Mouse (Mus musculus): ENCODE results near the gene Hsd17b1. TPM values are rescaled to one million over a fixed set of nuclear protein-coding genes. Genes with fewer than 3 reads are reported as not detected.
A peak's percentile ranks its signal among the peaks of the same experiment; 100 is the strongest.
"Not testable (repeated sequence)": the region's sequence is repeated elsewhere in the genome, so short reads cannot be mapped to it uniquely, and the experiment has no call there.

Gene Hsd17b1
- polyA plus RNA-seq, 1 experiment from 2014 or later: not detected

DNA sequence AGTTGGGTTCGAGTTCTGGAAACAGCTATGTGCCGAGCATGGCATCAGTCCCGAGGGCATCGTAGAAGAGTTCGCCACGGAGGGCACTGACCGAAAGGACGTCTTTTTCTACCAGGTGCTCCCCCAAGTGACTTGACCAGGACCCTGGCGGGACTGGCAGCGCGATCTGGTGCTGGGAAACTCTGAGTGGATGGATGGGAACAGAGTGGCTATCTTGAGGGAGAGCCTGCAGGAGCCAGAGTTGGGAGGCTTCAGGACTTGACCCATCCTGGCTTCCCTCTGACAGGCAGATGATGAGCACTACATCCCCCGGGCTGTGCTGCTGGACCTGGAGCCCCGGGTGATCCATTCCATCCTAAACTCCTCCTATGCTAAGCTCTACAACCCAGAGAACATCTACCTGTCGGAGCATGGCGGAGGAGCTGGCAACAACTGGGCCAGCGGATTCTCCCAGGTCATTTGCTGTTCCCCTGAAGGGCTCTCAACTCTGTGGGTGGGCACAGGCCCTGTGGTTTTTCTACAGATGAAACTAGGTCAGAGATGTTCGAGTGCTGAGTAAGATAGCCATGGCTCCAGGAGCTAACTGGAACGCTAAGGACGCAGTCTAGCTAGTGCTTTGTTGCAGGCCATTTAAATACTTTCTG, 42.5 kb downstream of the Hsd17b1 start:
- H3K4me2 ChIP-seq (replicated peaks; ENCODE audit: low read depth, low read length): peak overlapping the region; percentile 77
- 25% methylated on average over 19 of the region's 19 CpGs for WGBS
- H3K27me3 ChIP-seq (ENCODE audit: control insufficient read depth, insufficient read depth, low read length): no peaks in the 10 kb centered on the region
- ATAC-seq (ENCODE audit: low FRiP score) (peak; percentile 6; the same call in 1 of the 2 replicates), DNase-seq (ENCODE audit: low spot score) (no peak)
- no peaks in the 10 kb centered on the region for H3K9me3 ChIP-seq (ENCODE audit: control insufficient read depth, low read length)
- peaks cover 6% of the 10 kb centered on the region; the same call in 1 of the 2 replicates for H3K4me1 ChIP-seq (replicated peaks; ENCODE audit: control insufficient read depth, insufficient read depth, low read length)
- H3K4me3 ChIP-seq (ENCODE audit: low read depth, low read length): peak overlapping the region; percentile 81
- H3K36me3 ChIP-seq (ENCODE audit: control insufficient read depth, insufficient read depth, low read length): peaks cover 5% of the 10 kb centered on the region; the same call in 1 of the 2 replicates
- H3K27ac ChIP-seq (ENCODE audit: low read depth, low read length): peak overlapping the region; percentile 85
- H3K9ac ChIP-seq (ENCODE audit: low read depth, low read length): peak overlapping the region; percentile 74

GRCm38 (mm10) chr11:101124494-101124893, 46.3 kb downstream of the Hsd17b1 start:
- H3K4me2 ChIP-seq (replicated peaks; ENCODE audit: low read depth, low read length); H3K4me3 ChIP-seq (ENCODE audit: low read depth, low read length); H3K9ac ChIP-seq (ENCODE audit: low read depth, low read length); H3K4me1 ChIP-seq (replicated peaks; ENCODE audit: control insufficient read depth, insufficient read depth, low read length); ATAC-seq (ENCODE audit: low FRiP score); DNase-seq (ENCODE audit: low spot score); H3K27me3 ChIP-seq (ENCODE audit: control insufficient read depth, insufficient read depth, low read length); H3K27ac ChIP-seq (ENCODE audit: low read depth, low read length); H3K9me3 ChIP-seq (ENCODE audit: control insufficient read depth, low read length): not testable (repeated sequence)
- WGBS: 95% methylated on average over 8 of the region's 8 CpGs
- H3K36me3 ChIP-seq (ENCODE audit: control insufficient read depth, insufficient read depth, low read length): peaks cover 16% of the 10 kb centered on the region

GRCm38 (mm10) chr11:101125008-101125407, 46.8 kb downstream of the Hsd17b1 start:
- not testable (repeated sequence) for H3K9me3 ChIP-seq (ENCODE audit: control insufficient read depth, low read length); H3K4me1 ChIP-seq (replicated peaks; ENCODE audit: control insufficient read depth, insufficient read depth, low read length); H3K4me2 ChIP-seq (replicated peaks; ENCODE audit: low read depth, low read length); H3K4me3 ChIP-seq (ENCODE audit: low read depth, low read length); DNase-seq (ENCODE audit: low spot score); ATAC-seq (ENCODE audit: low FRiP score); H3K9ac ChIP-seq (ENCODE audit: low read depth, low read length); H3K27ac ChIP-seq (ENCODE audit: low read depth, low read length); H3K27me3 ChIP-seq (ENCODE audit: control insufficient read depth, insufficient read depth, low read length)
- WGBS: 94% methylated on average over 6 of the region's 9 CpGs
- peaks cover 16% of the 10 kb centered on the region for H3K36me3 ChIP-seq (ENCODE audit: control insufficient read depth, insufficient read depth, low read length)

GRCm38 (mm10) chr11:101127075-101127474, 48.9 kb downstream of the Hsd17b1 start:
- no peak overlapping the region for H3K27ac ChIP-seq (ENCODE audit: low read depth, low read length)
- H3K27me3 ChIP-seq (ENCODE audit: control insufficient read depth, insufficient read depth, low read length): no peaks in the 10 kb centered on the region
- no peak overlapping the region for H3K4me3 ChIP-seq (ENCODE audit: low read depth, low read length)
- ATAC-seq (ENCODE audit: low FRiP score) (no peak), DNase-seq (ENCODE audit: low spot score) (no peak)
- H3K9ac ChIP-seq (ENCODE audit: low read depth, low read length): no peak overlapping the region
- WGBS: 100% methylated on average over 1 of the region's 1 CpGs
- H3K4me1 ChIP-seq (replicated peaks; ENCODE audit: control insufficient read depth, insufficient read depth, low read length): no peaks in the 10 kb centered on the region
- H3K36me3 ChIP-seq (ENCODE audit: control insufficient read depth, insufficient read depth, low read length): peaks cover 16% of the 10 kb centered on the region
- H3K9me3 ChIP-seq (ENCODE audit: control insufficient read depth, low read length): no peaks in the 10 kb centered on the region
- no peak overlapping the region for H3K4me2 ChIP-seq (replicated peaks; ENCODE audit: low read depth, low read length)

- no peaks in the 10 kb centered on the region for H3K9me3 ChIP-seq (ENCODE audit: control insufficient read depth, low read length)
- H3K27ac ChIP-seq (ENCODE audit: low read depth, low read length): no peak overlapping the region
- ATAC-seq (ENCODE audit: low FRiP score): no peak
- peaks cover 11% of the 10 kb centered on the region for H3K36me3 ChIP-seq (ENCODE audit: control insufficient read depth, insufficient read depth, low read length)
- WGBS: 88% methylated on average over 11 of the region's 11 CpGs
- no peak overlapping the region for H3K9ac ChIP-seq (ENCODE audit: low read depth, low read length)
- DNase-seq (ENCODE audit: low spot score): no peak
- H3K4me2 ChIP-seq (replicated peaks; ENCODE audit: low read depth, low read length): no peak overlapping the region
- no peak overlapping the region for H3K4me3 ChIP-seq (ENCODE audit: low read depth, low read length)
- no peaks in the 10 kb centered on the region for H3K4me1 ChIP-seq (replicated peaks; ENCODE audit: control insufficient read depth, insufficient read depth, low read length)
- H3K27me3 ChIP-seq (ENCODE audit: control insufficient read depth, insufficient read depth, low read length): no peaks in the 10 kb centered on the region
Observed at GRCm38 (mm10) chr11:101128996-101129577, 50.9 kb downstream of the Hsd17b1 start.

Other genes with a start within 250 kb of the Hsd17b1 start
- 13.4 and 14.8 TPM in 2 replicates for gene Stat5b, start 227.7 kb upstream of the Hsd17b1 start, polyA plus RNA-seq (2014; fragmentation: Nextera tagmentation; extraction: Ambion mirVana)
- gene Stat5a, start 219.1 kb upstream of the Hsd17b1 start, polyA plus RNA-seq (2014; fragmentation: Nextera tagmentation; extraction: Ambion mirVana): 1.4 and 1.8 TPM in 2 replicates
- gene Stat3, start 138.9 kb upstream of the Hsd17b1 start, polyA plus RNA-seq (2014; fragmentation: Nextera tagmentation; extraction: Ambion mirVana): 25.6 and 33.3 TPM in 2 replicates
- gene Cavin1, start 107.5 kb upstream of the Hsd17b1 start, polyA plus RNA-seq (2014; fragmentation: Nextera tagmentation; extraction: Ambion mirVana): 11.9 and 13.2 TPM in 2 replicates
- gene Atp6v0a1, start 69.0 kb upstream of the Hsd17b1 start, polyA plus RNA-seq (2014; fragmentation: Nextera tagmentation; extraction: Ambion mirVana): 48.5 and 49.3 TPM in 2 replicates
- gene Naglu, start 8.4 kb upstream of the Hsd17b1 start, polyA plus RNA-seq (2014; fragmentation: Nextera tagmentation; extraction: Ambion mirVana): 5.8 and 5.9 TPM in 2 replicates
- 50.9 and 51.6 TPM in 2 replicates for gene Coasy, start 4.2 kb downstream of the Hsd17b1 start, polyA plus RNA-seq (2014; fragmentation: Nextera tagmentation; extraction: Ambion mirVana)
- gene Mlx, start 8.9 kb downstream of the Hsd17b1 start, polyA plus RNA-seq (2014; fragmentation: Nextera tagmentation; extraction: Ambion mirVana): 57.1 and 57.3 TPM in 2 replicates
- gene Psmc3ip, start 17.0 kb downstream of the Hsd17b1 start, polyA plus RNA-seq (2014; fragmentation: Nextera tagmentation; extraction: Ambion mirVana): 54.3 and 54.8 TPM in 2 replicates
- 10.7 and 12.0 TPM in 2 replicates for gene Retreg3, start 41.5 kb downstream of the Hsd17b1 start, polyA plus RNA-seq (2014; fragmentation: Nextera tagmentation; extraction: Ambion mirVana)
- gene Tubg1, start 41.5 kb downstream of the Hsd17b1 start, polyA plus RNA-seq (2014; fragmentation: Nextera tagmentation; extraction: Ambion mirVana): 97.7 and 98.6 TPM in 2 replicates
- 5.5 and 5.7 TPM in 2 replicates for gene Tubg2, start 77.5 kb downstream of the Hsd17b1 start, polyA plus RNA-seq (2014; fragmentation: Nextera tagmentation; extraction: Ambion mirVana)
- gene Cntnap1, start 92.1 kb downstream of the Hsd17b1 start, polyA plus RNA-seq (2014; fragmentation: Nextera tagmentation; extraction: Ambion mirVana): 0.29 and 0.39 TPM in 2 replicates
- 7.7 and 8.2 TPM in 2 replicates for gene Plekhh3, start 92.9 kb downstream of the Hsd17b1 start, polyA plus RNA-seq (2014; fragmentation: Nextera tagmentation; extraction: Ambion mirVana)
- 0.19 TPM in 1 of 2 replicates, not detected in the other for gene Ccr10, start 97.0 kb downstream of the Hsd17b1 start, polyA plus RNA-seq (2014; fragmentation: Nextera tagmentation; extraction: Ambion mirVana)
- 11.1 and 11.5 TPM in 2 replicates for gene Ezh1, start 148.1 kb downstream of the Hsd17b1 start, polyA plus RNA-seq (2014; fragmentation: Nextera tagmentation; extraction: Ambion mirVana)
- gene Ramp2, start 167.6 kb downstream of the Hsd17b1 start, polyA plus RNA-seq (2014; fragmentation: Nextera tagmentation; extraction: Ambion mirVana): 63.0 and 71.9 TPM in 2 replicates
- 117 and 119 TPM in 2 replicates for gene Vps25, start 175.3 kb downstream of the Hsd17b1 start, polyA plus RNA-seq (2014; fragmentation: Nextera tagmentation; extraction: Ambion mirVana)
- 5.2 and 6.0 TPM in 2 replicates for gene Wnk4, start 182.2 kb downstream of the Hsd17b1 start, polyA plus RNA-seq (2014; fragmentation: Nextera tagmentation; extraction: Ambion mirVana)
- 1.3 and 1.7 TPM in 2 replicates for gene Cntd1, start 200.6 kb downstream of the Hsd17b1 start, polyA plus RNA-seq (2014; fragmentation: Nextera tagmentation; extraction: Ambion mirVana)
- gene Coa3, start 200.7 kb downstream of the Hsd17b1 start, polyA plus RNA-seq (2014; fragmentation: Nextera tagmentation; extraction: Ambion mirVana): 213 and 217 TPM in 2 replicates
- 166 and 178 TPM in 2 replicates for gene Becn1, start 223.9 kb downstream of the Hsd17b1 start, polyA plus RNA-seq (2014; fragmentation: Nextera tagmentation; extraction: Ambion mirVana)
- 138 and 143 TPM in 2 replicates for gene Psme3, start 237.8 kb downstream of the Hsd17b1 start, polyA plus RNA-seq (2014; fragmentation: Nextera tagmentation; extraction: Ambion mirVana)
- gene Aoc2, start 246.7 kb downstream of the Hsd17b1 start, polyA plus RNA-seq (2014; fragmentation: Nextera tagmentation; extraction: Ambion mirVana): 1.4 and 1.8 TPM in 2 replicates